Mouse (Mus musculus) Patski (cell line): Measurements from ENCODE around the gene Zmynd15. TPM values are rescaled to one million over a fixed set of nuclear protein-coding genes. Genes with fewer than 3 reads are reported as not detected.

Experiments used
- ATAC-seq: fragments of 100-300 bp; one replicate; pipeline ENCODE4 v1.8.0; 2021
- CTCF ChIA-PET: fragments of 350-600 bp; sonication (Branson Sonifier 250); formaldehyde crosslinking; loops from one replicate; lab custom pipeline; 2022; ENCODE audit warnings: inconsistent platforms; lab: Charles Lee
- POLR2A ChIA-PET: fragments of 350-600 bp; sonication (Branson Sonifier 250); formaldehyde crosslinking; loops from one replicate; lab custom pipeline; 2022; ENCODE audit warnings: antibody characterized with exemption, inconsistent platforms; lab: Charles Lee
- DNase-seq: peaks from one replicate; pipeline ENCODE4 v3.0.0-alpha.2; 2011; ENCODE audit warnings: low read depth, low spot score
- H3K27me3 ChIP-seq: fragments of 371-371 bp; one replicate; pipeline ENCODE4 v1.5.1; 2021
- CTCF ChIP-seq: fragments of 100-300 bp; IDR thresholded peaks from one replicate; pipeline ENCODE4 v1.5.1; 2021
- in situ Hi-C: fragments of 300-500 bp; cut with MboI; formaldehyde crosslinking; loops from 3 replicates; pipeline ENCODE4 v1.11.1; 2018; ENCODE audit warnings: low pct_unique_long_range_greater_than_20kb, mixed read lengths
- polyA plus RNA-seq: library from polyadenylated mRNA; unstranded; gene quantifications from one replicate; pipeline ENCODE4 v1.2.3, GENCODE M21; 2021

Zmynd15 gene
- polyA plus RNA-seq, 1 experiment from 2014 or later, result 3.5 TPM

GRCm38 (mm10) chr11:70513520-70513919 is 54.3 kb downstream of the Zmynd15 start:
- no peak for ATAC-seq
- POLR2A ChIA-PET, result no interaction called here
- CTCF ChIA-PET, result interaction anchor here (1.0 to 1.5 kb wide), 5 partner anchors 13 to 104 kb away, joined by 3 to 5 read pairs (median 3); no protein-coding TSS in a partner anchor
- TF ChIP-seq CTCF, result no peak
- H3K27me3 ChIP-seq, result peaks cover 8% of the 10 kb centered on the region
- DNase-seq, result no peak
- in situ Hi-C loops, result no loop called here

GRCm38 (mm10) chr11:70514288-70514687 is 55.1 kb downstream of the Zmynd15 start, which contains the start of gene Vmo1:
Gene Vmo1 (minus strand): TSS chr11:70514616.
- DNase-seq (no peak), ATAC-seq (no peak)
- peaks cover 8% of the 10 kb centered on the region for H3K27me3 ChIP-seq
- TF ChIP-seq CTCF, result no peak
- ChIA-PET CTCF (interaction anchor here (1.0 to 1.5 kb wide), 5 partner anchors 13 to 103 kb away, joined by 3 to 5 read pairs (median 3); no protein-coding TSS in a partner anchor), POLR2A (no interaction called here)
- in situ Hi-C loops, result no loop called here

Other genes with a start within 250 kb of the Zmynd15 start
- 1.9 TPM for gene Slc16a11, start 246.7 kb upstream of the Zmynd15 start, polyA plus RNA-seq
- gene Slc16a13, start 238.4 kb upstream of the Zmynd15 start, polyA plus RNA-seq, result 12.2 TPM
- gene Bcl6b, start 229.6 kb upstream of the Zmynd15 start, polyA plus RNA-seq, result not detected
- 50.1 TPM for gene 0610010K14Rik, start 221.5 kb upstream of the Zmynd15 start, polyA plus RNA-seq
- 4.3 TPM for gene Gm21988, start 219.6 kb upstream of the Zmynd15 start, polyA plus RNA-seq
- 145 TPM for gene Rnasek, start 219.6 kb upstream of the Zmynd15 start, polyA plus RNA-seq
- gene Alox12, start 204.1 kb upstream of the Zmynd15 start, polyA plus RNA-seq, result 0.03 TPM
- not detected for gene Alox12e, start 136.8 kb upstream of the Zmynd15 start, polyA plus RNA-seq
- not detected for gene Alox15, start 107.4 kb upstream of the Zmynd15 start, polyA plus RNA-seq
- gene Pelp1, start 49.4 kb upstream of the Zmynd15 start, polyA plus RNA-seq, result 31.0 TPM
- 22.5 TPM for gene Arrb2, start 26.8 kb upstream of the Zmynd15 start, polyA plus RNA-seq
- 41.3 TPM for gene Med11, start 7.5 kb upstream of the Zmynd15 start, polyA plus RNA-seq
- gene Cxcl16, start 551 bp downstream of the Zmynd15 start, polyA plus RNA-seq, result 32.7 TPM
- gene Tm4sf5, start 45.8 kb downstream of the Zmynd15 start, polyA plus RNA-seq, result 0.41 TPM
- gene Vmo1, start 55.2 kb downstream of the Zmynd15 start, polyA plus RNA-seq, result not detected
- gene Gltpd2, start 59.8 kb downstream of the Zmynd15 start, polyA plus RNA-seq, result not detected
- 323 TPM for gene Psmb6, start 65.9 kb downstream of the Zmynd15 start, polyA plus RNA-seq
- gene Gm40193, start 73.5 kb downstream of the Zmynd15 start, polyA plus RNA-seq, result not detected
- gene Pld2, start 80.6 kb downstream of the Zmynd15 start, polyA plus RNA-seq, result 13.8 TPM
- 63.2 TPM for gene Mink1, start 103.4 kb downstream of the Zmynd15 start, polyA plus RNA-seq
- gene 4930544D05Rik, start 156.4 kb downstream of the Zmynd15 start, polyA plus RNA-seq, result not detected
- not detected for gene Chrne, start 159.8 kb downstream of the Zmynd15 start, polyA plus RNA-seq
- 0.39 TPM for gene Gp1ba, start 179.7 kb downstream of the Zmynd15 start, polyA plus RNA-seq
- 37.0 TPM for gene Rnf167, start 187.8 kb downstream of the Zmynd15 start, polyA plus RNA-seq
- gene Slc25a11, start 188.0 kb downstream of the Zmynd15 start, polyA plus RNA-seq, result 152 TPM
- 1,032 TPM for gene Pfn1, start 195.2 kb downstream of the Zmynd15 start, polyA plus RNA-seq
- 16.2 TPM for gene Eno3, start 197.8 kb downstream of the Zmynd15 start, polyA plus RNA-seq
- 155 TPM for gene Spag7, start 210.0 kb downstream of the Zmynd15 start, polyA plus RNA-seq
- 22.2 TPM for gene Camta2, start 228.7 kb downstream of the Zmynd15 start, polyA plus RNA-seq
- 2.5 TPM for gene Inca1, start 240.7 kb downstream of the Zmynd15 start, polyA plus RNA-seq
- gene Kif1c, start 241.1 kb downstream of the Zmynd15 start, polyA plus RNA-seq, result 126 TPM